Mouse (Mus musculus): ENCODE data around the gene Ltbp3. TPM values are rescaled to one million over a fixed set of nuclear protein-coding genes. Genes with fewer than 3 reads are reported as not detected.

The Ltbp3 gene
- polyA plus RNA-seq, 1 experiment from 2014 or later: 9.7 TPM

- no peak for ATAC-seq (ENCODE audit: insufficient number of reproducible peaks, low FRiP score, low TSS enrichment, low read depth)
- Histone ChIP-seq H3K9me3 (ENCODE audit: control insufficient read depth, low read length) (no peaks in the 10 kb centered on the region), H3K4me3 (ENCODE audit: low read depth, low read length) (no peak overlapping the region), H3K36me3 (ENCODE audit: control insufficient read depth, insufficient read depth, low read length) (no peaks in the 10 kb centered on the region), H3K4me2 (ENCODE audit: low read depth, severe bottlenecking) (no peak overlapping the region), H3K27me3 (ENCODE audit: control insufficient read depth, insufficient read depth, low read length) (no peaks in the 10 kb centered on the region), H3K4me1 (ENCODE audit: control insufficient read depth, insufficient read depth, low read length) (peaks cover 39% of the 10 kb centered on the region), H3K27ac (replicated peaks; ENCODE audit: low read depth, low read length) (peak overlapping the region; percentile 61; the same call in 1 of the 2 replicates), H3K9ac (ENCODE audit: low read length) (peak overlapping the region; percentile 22; the same call in 1 of the 2 replicates)
- WGBS: 47% methylated on average over 6 of the region's 6 CpGs
- DNase-seq (ENCODE audit: low spot score): no peak
Observed at GRCm38 (mm10) chr19:5806809-5807205, 66.1 kb downstream of the Ltbp3 start.

- WGBS: 78% methylated on average over 2 of the region's 3 CpGs
- H3K27me3 ChIP-seq (ENCODE audit: control insufficient read depth, insufficient read depth, low read length): no peaks in the 10 kb centered on the region
- peaks cover 45% of the 10 kb centered on the region for H3K4me1 ChIP-seq (ENCODE audit: control insufficient read depth, insufficient read depth, low read length)
- H3K9me3 ChIP-seq (ENCODE audit: control insufficient read depth, low read length): no peaks in the 10 kb centered on the region
- no peak overlapping the region for H3K4me3 ChIP-seq (ENCODE audit: low read depth, low read length)
- no peak overlapping the region for H3K4me2 ChIP-seq (ENCODE audit: low read depth, severe bottlenecking)
- no peak overlapping the region for H3K27ac ChIP-seq (replicated peaks; ENCODE audit: low read depth, low read length)
- DNase-seq (ENCODE audit: low spot score) (no peak), ATAC-seq (ENCODE audit: insufficient number of reproducible peaks, low FRiP score, low TSS enrichment, low read depth) (no peak)
- no peaks in the 10 kb centered on the region for H3K36me3 ChIP-seq (ENCODE audit: control insufficient read depth, insufficient read depth, low read length)
- no peak overlapping the region for H3K9ac ChIP-seq (ENCODE audit: low read length)
Observed at GRCm38 (mm10) chr19:5807740-5808139, 67.0 kb downstream of the Ltbp3 start.

Other genes with a start within 250 kb of the Ltbp3 start
- gene 1700020D05Rik, start 237.1 kb upstream of the Ltbp3 start, polyA plus RNA-seq (2014; fragmentation: Nextera tagmentation; extraction: Ambion mirVana): 0.35 TPM in 1 of 2 replicates, not detected in the other
- gene Snx32, start 230.4 kb upstream of the Ltbp3 start, polyA plus RNA-seq (2014; fragmentation: Nextera tagmentation; extraction: Ambion mirVana): 8.6 and 9.0 TPM in 2 replicates
- 0.74 and 0.79 TPM in 2 replicates for gene Ovol1, start 180.3 kb upstream of the Ltbp3 start, polyA plus RNA-seq (2014; fragmentation: Nextera tagmentation; extraction: Ambion mirVana)
- 1.2 and 1.4 TPM in 2 replicates for gene Ap5b1, start 172.9 kb upstream of the Ltbp3 start, polyA plus RNA-seq (2014; fragmentation: Nextera tagmentation; extraction: Ambion mirVana)
- 173 and 185 TPM in 2 replicates for gene Rnaseh2c, start 139.0 kb upstream of the Ltbp3 start, polyA plus RNA-seq (2014; fragmentation: Nextera tagmentation; extraction: Ambion mirVana)
- 33.6 and 36.6 TPM in 2 replicates for gene Kat5, start 130.7 kb upstream of the Ltbp3 start, polyA plus RNA-seq (2014; fragmentation: Nextera tagmentation; extraction: Ambion mirVana)
- 40.9 and 41.4 TPM in 2 replicates for gene Rela, start 103.4 kb upstream of the Ltbp3 start, polyA plus RNA-seq (2014; fragmentation: Nextera tagmentation; extraction: Ambion mirVana)
- 19.0 and 19.4 TPM in 2 replicates for gene Sipa1, start 77.2 kb upstream of the Ltbp3 start, polyA plus RNA-seq (2014; fragmentation: Nextera tagmentation; extraction: Ambion mirVana)
- 14.9 and 17.4 TPM in 2 replicates for gene Map3k11, start 52.2 kb upstream of the Ltbp3 start, polyA plus RNA-seq (2014; fragmentation: Nextera tagmentation; extraction: Ambion mirVana)
- 29.1 and 32.2 TPM in 2 replicates for gene Pcnx3, start 52.0 kb upstream of the Ltbp3 start, polyA plus RNA-seq (2014; fragmentation: Nextera tagmentation; extraction: Ambion mirVana)
- not detected in 2 replicates for gene Kcnk7, start 36.5 kb upstream of the Ltbp3 start, polyA plus RNA-seq (2014; fragmentation: Nextera tagmentation; extraction: Ambion mirVana)
- gene Ehbp1l1, start 14.6 kb upstream of the Ltbp3 start, polyA plus RNA-seq (2014; fragmentation: Nextera tagmentation; extraction: Ambion mirVana): 5.8 and 6.1 TPM in 2 replicates
- 147 and 152 TPM in 2 replicates for gene Fam89b, start 11.3 kb upstream of the Ltbp3 start, polyA plus RNA-seq (2014; fragmentation: Nextera tagmentation; extraction: Ambion mirVana)
- 65.8 and 66.6 TPM in 2 replicates for gene Scyl1, start 30.5 kb downstream of the Ltbp3 start, polyA plus RNA-seq (2014; fragmentation: Nextera tagmentation; extraction: Ambion mirVana)
- 21.2 and 24.4 TPM in 2 replicates for gene Frmd8, start 134.4 kb downstream of the Ltbp3 start, polyA plus RNA-seq (2014; fragmentation: Nextera tagmentation; extraction: Ambion mirVana)
- gene Slc25a45, start 136.9 kb downstream of the Ltbp3 start, polyA plus RNA-seq (2014; fragmentation: Nextera tagmentation; extraction: Ambion mirVana): 1.5 TPM in 2 replicates
- gene Tigd3, start 153.2 kb downstream of the Ltbp3 start, polyA plus RNA-seq (2014; fragmentation: Nextera tagmentation; extraction: Ambion mirVana): 4.7 and 5.1 TPM in 2 replicates
- 209 and 218 TPM in 2 replicates for gene Dpf2, start 172.1 kb downstream of the Ltbp3 start, polyA plus RNA-seq (2014; fragmentation: Nextera tagmentation; extraction: Ambion mirVana)
- gene Cdc42ep2, start 183.9 kb downstream of the Ltbp3 start, polyA plus RNA-seq (2014; fragmentation: Nextera tagmentation; extraction: Ambion mirVana): 1.5 and 2.2 TPM in 2 replicates
- 109 and 111 TPM in 2 replicates for gene Pola2, start 223.3 kb downstream of the Ltbp3 start, polyA plus RNA-seq (2014; fragmentation: Nextera tagmentation; extraction: Ambion mirVana)
- not detected in 2 replicates for gene Slc22a20, start 245.2 kb downstream of the Ltbp3 start, polyA plus RNA-seq (2014; fragmentation: Nextera tagmentation; extraction: Ambion mirVana)